Mouse (Mus musculus) cerebellum, adult 8-10 months (tissue): Measurements from ENCODE around the gene Coro7.

Experiments used
- DNase-seq: peaks from one replicate; pipeline ENCODE4 v3.0.0; 2022

Gene Coro7

DNA sequence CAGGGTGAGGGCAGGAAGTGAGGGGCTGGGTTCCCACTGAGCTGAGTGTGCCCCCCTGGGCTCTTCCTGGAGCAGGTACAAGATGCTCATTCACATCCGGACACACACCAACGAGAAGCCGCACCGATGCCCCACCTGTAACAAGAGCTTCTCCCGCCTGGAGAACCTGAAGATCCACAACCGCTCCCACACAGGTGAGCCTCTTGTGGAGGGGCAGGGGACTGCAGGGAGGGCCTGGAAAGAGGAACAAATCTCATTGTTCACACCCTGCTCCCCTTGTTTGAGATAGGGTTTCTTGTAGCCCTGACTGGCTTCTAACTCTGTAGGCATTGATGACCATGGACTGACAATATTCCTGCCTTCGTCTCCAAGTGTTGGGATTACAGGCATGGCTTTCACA lies 67.9 kb downstream of the Coro7 start:
- DNase-seq: no peak

DNA sequence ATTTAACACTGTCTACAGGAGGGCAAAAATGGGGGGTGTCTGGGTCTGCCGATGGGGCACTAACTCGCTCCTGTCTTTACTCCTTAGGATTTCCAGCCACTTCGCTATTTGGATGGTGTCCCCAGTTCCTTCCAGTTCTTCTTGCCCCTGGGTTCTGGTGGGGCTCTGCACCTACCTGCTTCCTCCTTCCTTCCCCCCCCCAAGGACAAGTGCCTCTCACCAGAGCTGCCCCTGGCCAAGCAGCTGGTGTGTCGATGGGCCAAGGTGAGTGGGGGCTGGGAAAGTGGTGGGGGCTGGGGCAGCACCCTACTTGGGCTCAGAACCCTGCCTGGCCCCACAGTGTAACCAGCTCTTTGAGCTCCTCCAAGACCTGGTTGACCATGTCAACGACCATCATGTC lies 68.4 kb downstream of the Coro7 start:
- DNase-seq: no peak

DNA sequence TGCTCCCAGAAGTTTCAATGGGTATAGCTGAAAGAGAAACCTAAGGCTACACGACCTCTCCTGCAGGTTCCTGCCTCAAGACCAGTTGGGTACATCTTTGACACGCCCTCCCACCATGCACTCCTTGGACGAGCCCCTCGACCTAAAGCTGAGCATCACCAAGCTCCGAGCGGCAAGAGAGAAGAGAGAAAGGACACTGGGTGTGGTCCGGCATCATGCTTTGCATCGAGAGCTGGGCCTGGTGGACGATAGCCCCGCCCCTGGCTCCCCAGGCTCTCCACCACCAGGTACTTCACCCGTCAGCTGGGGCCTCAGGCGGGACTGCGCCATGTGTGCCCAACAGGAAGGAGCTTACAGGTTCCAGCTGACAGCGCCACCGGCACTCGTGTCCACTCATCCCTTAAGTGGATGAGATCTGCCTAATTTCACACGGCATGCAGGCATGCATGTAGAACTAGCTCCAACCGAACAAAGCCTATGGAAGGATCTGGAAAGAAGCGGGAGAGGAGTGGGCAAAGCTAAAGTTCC lies 71.0 kb downstream of the Coro7 start:
- DNase-seq: no peak

DNA sequence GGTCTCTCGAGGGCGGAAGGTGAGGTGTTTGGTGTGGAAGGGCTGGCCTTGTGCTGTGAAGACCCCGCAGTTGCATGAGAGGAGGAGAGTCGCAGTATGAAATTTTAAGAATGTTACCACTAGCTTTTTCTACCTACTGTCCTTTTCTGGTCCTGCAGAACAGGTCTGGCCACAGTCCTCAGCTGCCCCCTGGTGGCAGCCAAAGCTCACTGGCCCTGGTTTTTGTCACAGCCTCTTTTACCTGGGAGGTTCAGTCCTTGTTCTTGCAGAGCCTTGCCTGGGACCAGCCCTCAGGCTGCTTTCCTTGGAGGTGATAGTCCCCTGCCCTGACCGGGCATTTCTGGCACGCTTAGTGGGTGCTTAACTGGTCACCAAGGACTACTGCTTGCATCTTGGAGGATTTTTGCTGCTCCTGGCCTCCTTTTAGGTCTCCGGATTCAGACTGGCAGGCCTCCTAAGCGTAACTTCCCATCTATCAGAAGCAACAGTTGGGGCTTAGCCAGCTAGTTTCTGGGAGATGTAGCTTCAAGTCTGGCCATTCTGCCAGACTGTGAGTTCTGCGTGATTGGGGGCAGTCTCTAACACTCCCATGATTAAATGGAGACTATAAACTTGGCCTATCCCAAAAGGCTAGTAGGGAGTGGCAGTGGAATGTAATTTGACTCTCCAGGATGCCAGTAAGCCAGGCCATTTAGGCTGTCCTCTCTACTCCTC lies 71.6 kb downstream of the Coro7 start:
- peak; percentile 86 for DNase-seq

DNA sequence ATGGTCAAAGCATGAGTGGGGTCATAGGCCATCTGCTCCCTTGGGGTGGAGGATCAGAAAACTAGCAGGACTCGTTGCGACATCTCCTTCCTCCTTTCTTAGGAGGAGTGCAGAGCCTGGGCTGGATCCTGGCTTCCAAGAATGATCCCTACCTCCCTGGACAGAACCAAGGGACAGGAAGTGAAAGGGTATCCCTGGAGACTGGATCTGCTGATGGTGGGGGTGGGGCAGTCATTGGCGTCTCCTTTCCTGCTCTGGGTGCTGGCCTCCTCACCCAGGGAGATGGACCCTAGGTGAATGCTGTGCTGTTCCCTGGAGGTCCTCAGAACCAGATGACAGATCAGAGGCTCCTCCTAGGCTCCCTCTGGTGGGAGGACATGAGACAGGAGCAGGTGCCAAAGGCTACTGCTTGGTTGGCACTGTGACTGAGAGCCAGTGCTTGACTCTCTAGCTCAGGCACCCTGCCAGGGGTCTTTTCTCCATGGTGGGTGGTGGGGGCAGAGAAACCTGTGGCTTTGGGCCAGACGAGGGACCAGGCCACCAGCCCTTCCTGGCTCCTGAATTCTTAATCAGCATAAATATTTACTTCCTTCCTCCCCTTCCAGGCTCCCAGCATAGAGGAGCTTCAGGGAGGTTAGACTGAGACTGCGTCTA lies 73.0 kb downstream of the Coro7 start:
- DNase-seq: no peak

DNA sequence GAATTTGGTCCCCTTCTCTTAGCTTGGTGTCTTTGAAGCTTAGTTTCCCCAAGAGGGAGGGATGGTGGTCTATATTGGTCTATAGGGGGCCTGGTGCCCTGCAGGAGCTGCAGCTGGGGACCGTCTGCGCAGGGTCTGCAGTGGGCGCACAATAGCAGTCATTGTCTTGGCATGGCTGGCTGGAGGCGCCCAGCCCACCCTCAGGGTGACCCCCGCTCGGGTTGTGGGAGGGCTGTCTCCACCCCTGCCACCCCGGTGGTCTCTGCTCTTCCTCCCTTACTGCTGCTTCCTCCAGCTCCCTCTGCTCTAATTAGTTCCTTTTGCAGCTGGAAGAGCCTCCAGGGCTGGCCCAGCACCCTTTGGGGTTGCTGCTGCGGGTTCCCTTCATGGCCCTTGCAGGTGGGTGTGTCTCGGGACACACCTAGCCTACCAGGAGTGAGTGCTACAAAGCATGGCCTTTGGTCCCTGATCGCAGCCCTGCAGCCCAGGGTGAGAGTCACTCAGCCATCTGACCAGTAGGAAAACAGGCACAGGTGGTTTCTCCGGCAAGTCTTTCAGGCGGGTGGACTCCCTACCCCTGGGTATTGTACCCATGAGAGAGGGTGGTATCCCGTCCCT lies 74.0 kb downstream of the Coro7 start:
- DNase-seq: no peak

DNA sequence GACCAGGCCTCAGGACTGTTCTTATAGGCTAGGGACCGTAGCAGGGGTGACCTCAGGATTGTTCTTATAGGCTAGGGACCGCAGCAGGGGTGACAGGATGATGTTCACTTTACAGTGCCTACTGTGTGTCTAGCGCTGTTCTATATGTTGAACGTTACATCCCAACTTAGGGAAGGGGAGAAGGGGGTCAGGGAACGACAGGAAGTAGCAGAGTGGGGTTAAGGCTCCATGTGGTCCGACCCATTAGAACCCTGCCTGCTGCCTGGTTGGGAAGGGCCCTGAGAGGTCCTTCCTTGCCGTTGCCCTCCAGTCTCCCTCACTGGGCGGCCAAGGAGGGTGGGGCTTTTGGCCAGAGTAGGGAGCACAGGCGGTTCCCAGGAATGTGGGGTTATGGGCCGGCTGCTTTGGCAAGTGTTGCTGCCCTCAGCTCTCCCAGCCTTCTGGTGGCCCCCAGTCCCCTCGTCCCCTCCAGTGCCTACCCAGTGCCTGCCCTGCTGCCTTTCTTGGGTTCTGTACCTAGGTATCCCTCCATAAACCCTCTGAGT lies 75.2 kb downstream of the Coro7 start:
- DNase-seq: no peak

DNA sequence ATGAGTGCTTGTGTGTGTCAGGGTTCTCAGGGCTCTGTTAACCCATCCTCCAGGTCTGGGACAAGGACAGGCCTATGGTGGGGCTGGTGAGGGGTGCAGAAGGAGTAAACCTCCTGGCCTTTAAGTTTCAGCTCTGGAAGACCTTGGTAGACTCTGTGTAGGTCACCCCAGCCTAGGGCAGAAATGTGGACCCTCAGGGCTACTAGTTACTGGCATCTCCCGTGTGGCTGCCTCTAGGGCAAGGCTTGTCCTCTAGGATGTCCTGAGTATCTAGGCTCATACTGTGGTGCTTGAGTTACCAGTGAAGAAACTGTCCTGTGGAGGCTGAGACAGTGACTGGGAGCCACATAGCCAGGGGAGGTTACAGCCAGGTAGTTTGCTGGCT lies 76.1 kb downstream of the Coro7 start:
- DNase-seq: no peak

DNA sequence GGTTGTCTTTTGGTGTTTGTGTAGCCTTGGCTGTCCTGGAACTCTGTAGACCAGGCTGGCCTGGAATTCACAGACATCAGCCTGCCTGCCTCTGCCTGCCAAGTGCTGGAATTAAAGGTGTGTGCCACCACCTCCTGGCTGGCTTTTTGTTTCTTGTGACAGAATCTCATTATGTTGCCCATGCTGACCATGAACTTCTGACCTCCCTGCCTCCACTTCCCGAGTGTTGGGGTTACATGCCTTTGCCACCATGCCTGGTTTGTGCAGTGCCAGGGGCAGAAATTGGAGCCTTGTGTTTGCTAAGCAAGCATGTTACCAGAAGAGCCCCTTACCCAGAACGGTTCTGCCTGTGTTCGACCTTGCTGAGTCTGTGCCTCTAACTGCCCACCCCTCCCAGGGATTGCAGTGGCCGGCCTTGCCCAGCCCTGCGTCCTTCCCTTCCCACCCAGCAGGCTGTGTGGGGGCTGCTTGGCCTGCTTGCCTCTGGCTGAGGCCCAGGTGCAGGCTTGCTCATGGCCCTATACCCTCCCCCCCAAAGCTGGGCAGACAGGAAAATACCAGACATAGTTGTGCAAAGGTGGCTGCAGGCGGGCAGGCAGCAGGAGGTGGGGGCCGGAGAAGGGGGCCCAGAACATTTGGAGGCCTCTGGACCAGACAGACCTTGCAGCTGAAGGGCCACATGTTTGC lies 76.7 kb downstream of the Coro7 start:
- DNase-seq: no peak

DNA sequence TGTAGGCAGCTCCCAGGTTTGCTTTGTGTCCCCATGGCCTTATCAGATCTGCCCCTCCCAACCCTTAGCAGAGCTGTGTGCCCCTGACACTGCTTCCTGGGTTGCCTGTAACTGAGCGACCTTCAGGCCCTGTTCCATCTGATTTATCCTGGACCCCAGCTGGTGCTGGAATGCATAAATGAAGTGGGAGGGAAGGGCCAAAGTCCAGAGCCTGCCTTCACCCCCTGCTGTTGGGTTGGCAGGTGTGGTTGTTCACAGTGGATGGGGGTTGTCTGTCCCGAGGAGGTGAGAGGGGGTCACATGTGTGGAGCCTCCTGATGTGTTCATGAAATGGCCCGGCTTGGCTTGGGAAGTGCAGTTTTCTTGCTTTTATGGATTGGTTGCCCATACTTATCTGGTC lies 77.4 kb downstream of the Coro7 start:
- no peak for DNase-seq

DNA sequence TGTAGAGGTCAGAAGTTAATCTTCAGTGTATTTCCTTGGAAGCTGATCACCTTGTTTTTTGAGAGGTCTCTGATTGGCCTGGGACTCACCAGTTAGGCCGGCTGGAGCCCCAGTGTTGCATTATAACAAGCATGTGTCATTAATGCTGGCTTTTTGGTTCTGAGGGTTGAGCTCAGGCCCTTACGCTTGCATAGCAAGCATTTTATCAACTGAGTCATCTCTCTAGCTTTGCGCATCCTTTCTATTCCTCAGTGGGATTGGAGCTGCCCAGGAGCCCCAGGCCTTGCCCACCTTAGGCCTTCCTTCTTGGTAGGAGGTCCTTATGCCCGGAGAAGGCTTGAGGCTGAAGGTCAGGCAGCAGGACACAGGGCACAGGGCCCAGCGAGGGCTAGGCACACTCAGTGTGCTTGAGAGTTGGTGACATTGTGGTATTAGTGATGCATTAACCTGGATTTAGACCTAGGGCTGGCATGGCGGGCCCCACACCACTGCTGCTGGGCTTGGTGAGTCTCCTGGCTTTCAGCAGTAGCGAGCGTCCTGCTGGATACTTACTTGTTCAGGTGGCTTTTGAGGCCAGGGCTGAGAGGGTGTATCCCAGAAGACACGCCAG lies 78.8 kb downstream of the Coro7 start:
- no peak for DNase-seq

DNA sequence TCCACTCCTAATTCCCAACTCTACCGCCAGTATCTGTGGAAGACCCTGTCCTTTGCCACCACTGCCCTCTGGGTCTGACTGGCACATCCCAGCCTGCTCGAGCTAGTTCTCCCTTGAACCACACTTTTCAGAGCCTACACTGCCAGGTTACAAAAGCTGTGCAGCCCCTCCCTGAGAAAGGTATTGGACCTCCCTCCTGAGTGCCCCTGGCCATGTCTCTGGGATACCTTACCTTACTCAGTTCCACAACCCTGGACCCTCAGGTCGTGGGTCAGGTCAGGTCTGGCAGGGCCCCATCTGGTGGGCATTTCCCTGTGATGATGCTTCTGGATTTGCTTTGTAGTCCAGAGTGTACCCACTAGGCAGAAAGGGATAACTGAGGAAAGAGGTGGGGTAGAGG lies 80.0 kb downstream of the Coro7 start:
- DNase-seq: no peak

DNA sequence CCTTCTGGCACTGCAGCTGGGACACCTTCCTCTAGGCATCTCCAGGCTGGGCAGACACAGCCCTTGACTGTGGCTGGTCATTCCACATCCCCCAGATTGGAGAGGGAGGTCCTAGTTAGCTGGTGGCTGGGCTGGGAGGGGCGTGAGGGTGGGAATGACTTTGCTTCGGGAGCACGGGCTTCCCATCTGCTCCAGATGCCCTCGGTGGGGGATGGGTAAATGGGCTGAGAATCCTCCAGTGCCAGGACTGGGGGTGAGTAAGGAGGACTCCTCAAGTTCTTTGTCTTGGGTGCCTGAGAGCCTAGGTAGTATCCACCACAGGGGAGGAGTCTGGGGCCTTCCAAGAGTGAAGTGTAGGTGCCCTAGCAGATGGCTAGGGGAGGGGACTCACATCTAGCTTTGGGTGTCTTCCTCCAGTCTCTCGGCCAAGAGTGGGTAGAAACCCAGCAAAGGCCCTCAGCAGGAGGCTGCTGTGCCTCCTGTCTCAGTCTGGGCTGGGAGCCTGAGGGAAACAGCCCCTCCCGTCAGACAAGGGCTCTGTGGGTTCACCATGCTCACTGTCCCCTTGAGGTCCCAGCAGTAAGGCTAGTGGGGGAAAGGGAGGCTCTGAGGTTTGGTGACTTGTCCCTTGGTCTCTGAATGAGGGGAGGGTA lies 80.6 kb downstream of the Coro7 start:
- no peak for DNase-seq

DNA sequence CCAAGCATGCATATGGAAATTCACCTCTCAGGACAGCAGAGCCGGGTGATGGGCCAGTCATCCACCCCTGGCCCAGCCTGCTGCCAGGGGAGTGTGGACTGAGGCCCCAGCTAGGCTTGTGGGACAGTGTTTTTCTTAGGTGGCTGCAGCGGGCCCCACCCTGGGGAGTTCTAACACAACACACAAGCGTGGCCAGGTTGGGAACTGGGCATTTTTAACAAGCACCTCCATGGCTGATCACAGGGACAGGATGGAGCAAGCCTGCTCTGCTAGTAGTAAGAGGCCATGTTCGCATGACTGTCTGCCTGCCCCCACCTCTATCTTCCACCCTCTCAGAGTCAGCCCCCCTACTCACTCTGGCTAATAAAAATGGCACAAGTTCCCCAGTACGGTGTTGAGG lies 81.5 kb downstream of the Coro7 start:
- no peak for DNase-seq

DNA sequence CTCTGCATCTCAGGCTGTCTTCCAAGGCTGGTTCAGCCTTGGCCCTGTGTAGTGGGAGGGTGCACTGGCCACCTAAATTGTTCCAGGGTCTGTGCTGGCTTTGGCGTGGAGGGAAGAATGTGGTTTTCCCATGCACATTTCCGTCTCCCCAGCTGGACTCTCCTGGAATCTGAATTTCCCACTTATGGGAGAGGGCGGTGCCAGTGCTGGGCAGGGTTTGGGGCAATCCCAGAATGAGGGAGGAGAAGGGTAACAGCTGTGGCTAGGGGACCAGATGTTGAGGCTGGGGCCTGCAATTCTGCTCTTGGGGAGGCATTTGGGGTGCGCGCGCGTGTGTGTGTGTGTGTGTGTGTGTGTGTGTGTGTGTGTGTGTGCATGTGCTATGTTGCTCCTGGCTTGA lies 82.3 kb downstream of the Coro7 start:
- DNase-seq: no peak

DNA sequence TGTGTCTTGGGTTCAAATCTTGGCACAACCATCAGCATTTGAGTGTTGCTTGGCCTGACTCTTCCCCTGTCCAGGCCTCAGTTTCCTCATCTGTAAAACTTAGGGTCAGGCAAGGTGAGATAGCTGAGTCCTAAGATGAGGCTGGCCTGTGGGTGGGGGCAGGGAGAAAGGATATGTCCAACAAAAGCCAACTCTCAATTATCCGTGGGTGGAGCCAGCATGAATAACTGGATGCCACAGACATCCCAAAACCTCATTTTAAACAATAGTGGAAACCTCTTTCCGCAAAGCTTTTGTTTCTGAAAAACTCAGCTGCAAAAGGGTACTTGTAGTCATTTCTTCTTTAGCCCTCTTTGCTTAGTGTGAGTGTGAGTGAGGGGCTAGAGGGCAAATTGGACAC lies 82.7 kb downstream of the Coro7 start:
- no peak for DNase-seq

DNA sequence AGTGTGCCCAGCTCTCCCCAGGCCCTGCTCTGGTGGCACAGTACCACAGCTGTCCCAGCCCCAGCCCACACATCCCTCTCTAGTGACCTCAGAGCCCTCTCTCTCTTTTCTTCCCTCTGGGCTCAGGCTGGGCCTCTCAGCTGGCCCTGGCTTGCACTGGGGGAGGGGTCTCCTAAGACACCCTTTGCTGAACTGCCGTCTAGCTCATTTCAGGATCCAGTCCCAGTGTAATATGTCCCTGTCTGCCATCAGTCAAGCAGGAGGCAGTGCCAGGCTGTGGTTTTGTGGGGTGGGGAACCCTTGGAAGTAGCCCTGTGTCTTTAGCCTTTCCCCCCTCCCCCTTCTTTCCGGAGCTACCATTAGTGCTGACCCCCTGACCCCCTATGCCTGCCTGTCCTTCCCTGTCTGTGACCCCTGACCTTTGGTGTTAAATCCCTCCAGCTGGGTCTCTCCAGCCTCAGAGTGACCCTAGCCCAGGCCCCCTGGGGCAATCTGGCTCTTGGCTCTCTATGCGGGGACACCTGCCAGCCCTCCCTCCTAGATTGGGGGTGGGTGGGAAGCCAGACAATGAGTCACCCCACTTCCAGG lies 83.3 kb downstream of the Coro7 start:
- no peak for DNase-seq

DNA sequence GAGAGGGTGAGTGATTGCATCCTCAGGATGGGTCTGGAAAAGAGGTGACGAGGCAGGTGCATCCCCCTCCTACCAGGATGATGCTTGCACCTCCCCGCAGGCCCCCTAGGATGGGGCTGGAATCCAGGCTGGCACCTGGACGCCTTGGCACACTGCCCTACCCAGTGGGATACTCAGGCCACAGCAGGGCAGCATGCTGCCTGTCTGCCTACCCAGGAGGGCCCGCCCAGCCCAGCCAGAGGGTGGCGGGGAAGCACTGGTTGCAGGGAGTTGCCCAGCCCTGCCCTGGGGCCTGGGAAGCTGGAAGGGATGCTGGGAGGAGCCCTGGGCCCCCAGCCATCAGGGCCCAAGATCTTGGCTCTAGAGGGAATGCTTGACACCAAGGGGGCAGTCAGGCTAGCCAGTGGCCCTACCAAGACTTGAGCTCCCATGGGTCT lies 84.0 kb downstream of the Coro7 start:
- DNase-seq: peak; percentile 63

DNA sequence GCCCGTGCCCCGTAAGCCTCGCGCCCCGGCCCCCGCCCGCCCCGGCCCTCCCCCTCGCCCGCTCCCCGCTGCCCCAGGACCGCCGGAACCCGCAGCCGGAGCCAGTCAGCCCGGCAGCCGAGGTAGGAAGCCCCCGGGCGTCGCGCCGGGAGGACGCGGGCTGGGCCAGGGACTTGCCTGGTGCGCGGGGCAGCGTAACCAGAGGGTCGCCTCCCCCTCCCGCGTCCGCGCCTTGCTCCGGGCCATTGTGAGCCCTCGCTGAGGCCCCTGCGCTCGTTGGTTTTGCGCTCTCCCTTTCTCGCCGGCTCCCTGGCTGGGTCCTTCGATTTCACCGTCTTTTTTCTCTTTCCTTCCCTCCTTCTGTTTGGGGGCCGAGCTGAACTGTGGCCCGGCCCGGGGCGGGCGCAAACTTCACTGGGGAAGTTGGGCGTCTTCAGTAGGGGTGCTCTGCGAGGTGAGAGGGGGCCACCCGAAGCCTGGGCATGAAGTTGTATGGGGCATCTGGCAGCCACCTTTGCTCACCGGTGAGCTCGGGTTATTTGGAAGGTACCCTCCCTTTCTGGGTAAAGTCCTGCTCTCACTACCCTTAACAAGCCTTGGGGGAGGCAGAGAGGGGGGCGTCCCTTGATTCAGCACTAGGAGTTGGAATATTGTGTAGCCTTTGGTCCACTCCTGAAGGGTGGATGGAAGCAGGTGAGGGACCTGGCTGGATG lies 84.6 kb downstream of the Coro7 start:
- peak; percentile 44 for DNase-seq

DNA sequence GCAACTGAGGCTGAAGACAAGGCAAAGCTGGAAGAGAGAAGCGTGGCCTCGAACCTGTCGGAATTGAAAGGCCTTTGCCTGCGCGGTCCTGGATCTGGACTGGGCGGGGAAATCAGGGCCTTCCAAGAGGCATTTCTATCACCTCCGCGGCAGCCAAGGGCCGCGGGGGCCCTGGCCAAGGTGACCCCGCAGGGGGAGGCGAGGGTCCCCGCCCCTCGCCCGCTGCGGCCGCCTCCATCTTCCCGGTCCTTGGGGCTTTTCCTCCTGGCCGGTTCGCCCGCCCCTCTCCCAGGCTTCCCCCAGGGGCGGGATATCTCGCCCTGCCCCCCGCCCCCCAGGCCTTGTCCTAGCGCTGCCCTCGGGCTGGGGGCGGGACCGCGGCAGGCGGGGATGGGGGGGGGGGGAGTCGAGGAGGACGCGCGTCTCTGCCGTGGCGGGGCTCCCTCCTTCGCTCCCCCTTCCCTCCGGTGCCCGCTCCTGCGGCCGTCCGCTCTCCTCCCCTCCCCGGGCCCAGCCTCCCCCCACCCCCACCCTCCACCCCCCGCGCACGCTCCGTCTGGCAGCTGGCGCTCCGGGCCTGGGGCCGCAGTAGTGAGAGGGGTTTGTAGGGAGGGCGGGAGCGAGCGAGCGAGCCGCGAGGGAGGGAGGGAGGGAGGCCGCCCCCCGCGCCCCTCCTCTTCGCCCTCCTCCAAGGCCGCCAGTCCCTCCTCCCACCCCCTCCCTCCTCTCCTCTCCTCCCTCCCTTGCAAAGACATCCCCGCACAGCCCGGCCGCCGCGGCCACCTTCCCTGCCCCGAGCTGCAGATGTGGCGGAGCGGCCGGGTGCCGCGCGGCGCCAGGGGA lies 85.4 kb downstream of the Coro7 start, which contains the start of gene Glis2:
Gene Glis2 (plus strand): TSS at position 743 of the 843 bp plus-strand sequence.
- peak; percentile 48 for DNase-seq
